Mouse (Mus musculus): ENCODE measurements at regions not wholly inside any gene's neighbourhood (a gene's known extent, or its start where the extent isn't known, plus 50 kb on each side); places are given as distances from the start of the nearest gene placed in this dataset.

GRCm38 (mm10) chr9:85592639-85593038 lies 156.5 kb downstream of the Ibtk start:
- TF ChIP-seq POLR2A (IDR thresholded peaks at IDR 0.05; ENCODE audit: low read depth, low read length) = no peak
- TF ChIP-seq CTCF (IDR thresholded peaks at IDR 0.05; ENCODE audit: borderline replicate concordance, insufficient read depth, low read length) = no peak
- no peak overlapping the region for H3K27ac ChIP-seq (ENCODE audit: insufficient read depth, low read length)
- H3K4me1 ChIP-seq (ENCODE audit: control insufficient read depth, insufficient read depth, low read length) = peaks cover 15% of the 10 kb centered on the region
- H3K4me3 ChIP-seq (ENCODE audit: insufficient read depth, low read length) = no peak overlapping the region

- no peak for TF ChIP-seq POLR2A (IDR thresholded peaks at IDR 0.05; ENCODE audit: low read depth, low read length)
- no peak for TF ChIP-seq CTCF (IDR thresholded peaks at IDR 0.05; ENCODE audit: borderline replicate concordance, insufficient read depth, low read length)
- Histone ChIP-seq H3K4me3 (ENCODE audit: insufficient read depth, low read length) (no peak overlapping the region), H3K27ac (ENCODE audit: insufficient read depth, low read length) (no peak overlapping the region), H3K4me1 (ENCODE audit: control insufficient read depth, insufficient read depth, low read length) (no peaks in the 10 kb centered on the region)
Measured at GRCm38 (mm10) chr9:85589210-85589609, 159.9 kb downstream of the Ibtk start.

DNA sequence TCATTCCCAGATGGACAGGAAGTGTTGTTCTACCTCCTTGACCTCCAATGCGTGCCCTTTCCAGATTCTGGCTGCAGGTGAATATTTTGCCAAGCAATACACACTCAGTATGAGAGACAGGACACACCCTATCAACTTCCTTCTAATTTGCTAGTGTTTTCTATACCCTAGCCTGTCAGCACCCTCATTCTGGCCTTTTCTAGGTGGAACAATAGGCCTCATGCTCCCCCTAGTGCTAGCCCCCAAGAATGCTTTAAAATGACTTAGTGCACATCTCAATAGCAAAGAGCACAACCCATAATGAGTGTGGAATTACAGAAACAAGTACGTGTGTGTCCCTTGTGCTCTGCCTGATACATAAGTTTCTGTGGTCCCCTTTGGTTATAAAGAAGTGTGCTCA lies 161.1 kb downstream of the Ibtk start:
- H3K4me3 ChIP-seq (ENCODE audit: insufficient read depth, low read length) = no peak overlapping the region
- TF ChIP-seq POLR2A (IDR thresholded peaks at IDR 0.05; ENCODE audit: low read depth, low read length) = no peak
- TF ChIP-seq CTCF (IDR thresholded peaks at IDR 0.05; ENCODE audit: borderline replicate concordance, insufficient read depth, low read length) = no peak; the same call in 1 of the 2 replicates
- no peak overlapping the region for H3K27ac ChIP-seq (ENCODE audit: insufficient read depth, low read length)
- no peaks in the 10 kb centered on the region for H3K4me1 ChIP-seq (ENCODE audit: control insufficient read depth, insufficient read depth, low read length)

DNA sequence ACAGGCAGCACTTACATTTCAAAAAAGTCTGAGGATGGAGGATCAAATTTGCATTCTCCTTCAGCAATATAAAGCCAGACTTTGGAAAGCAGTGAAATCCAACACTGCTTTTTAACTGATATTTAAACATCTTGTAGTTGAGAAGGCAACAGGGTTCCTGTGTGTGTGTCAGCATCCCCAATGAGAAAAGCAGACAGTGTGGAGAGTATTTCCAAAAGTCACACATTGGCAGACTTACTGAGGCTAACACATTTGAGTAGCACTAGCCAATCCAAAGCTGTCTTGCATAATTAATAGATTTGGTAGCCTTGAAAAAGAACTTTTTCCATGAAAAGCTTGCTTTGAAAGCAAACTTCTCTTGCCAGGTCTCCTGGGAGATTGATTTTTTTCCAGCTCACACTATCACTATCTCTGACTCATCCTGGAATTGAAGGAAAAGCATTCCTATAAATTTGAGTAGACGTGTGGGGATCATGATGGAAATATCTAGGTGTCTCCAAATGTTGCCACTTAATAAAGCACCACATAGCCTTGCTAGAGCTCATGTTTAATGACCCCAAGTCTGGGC lies 168.0 kb downstream of the Ibtk start:
- H3K4me1 ChIP-seq (ENCODE audit: control insufficient read depth, insufficient read depth, low read length) = peaks cover 3% of the 10 kb centered on the region; the same call in 1 of the 2 replicates
- TF ChIP-seq POLR2A (IDR thresholded peaks at IDR 0.05; ENCODE audit: low read depth, low read length) = no peak
- no peak for TF ChIP-seq CTCF (IDR thresholded peaks at IDR 0.05; ENCODE audit: borderline replicate concordance, insufficient read depth, low read length)
- H3K4me3 ChIP-seq (ENCODE audit: insufficient read depth, low read length) = no peak overlapping the region
- H3K27ac ChIP-seq (ENCODE audit: insufficient read depth, low read length) = peak overlapping the region; percentile 26; the same call in 1 of the 2 replicates

DNA sequence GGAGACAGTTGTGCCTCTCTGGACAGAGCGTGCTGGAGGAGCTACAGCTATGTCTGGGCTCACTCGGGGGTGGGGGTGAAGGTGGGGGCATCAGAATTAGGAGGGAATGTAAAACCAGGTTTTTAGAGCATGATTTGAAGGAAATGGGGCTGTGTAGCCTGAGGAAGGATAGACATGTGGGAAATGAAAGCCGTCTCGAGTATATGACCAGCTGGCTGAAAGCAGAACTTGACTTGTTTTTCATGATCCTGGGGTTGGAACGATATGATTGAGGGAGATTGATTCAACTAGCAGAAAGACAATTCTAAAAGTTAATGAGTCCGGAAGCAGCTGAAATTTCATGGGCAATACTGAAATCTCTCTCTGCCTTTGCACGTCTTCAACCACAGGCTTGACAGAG lies 171.3 kb downstream of the Ibtk start:
- peaks cover 3% of the 10 kb centered on the region; the same call in 1 of the 2 replicates for H3K4me1 ChIP-seq (ENCODE audit: control insufficient read depth, insufficient read depth, low read length)

DNA sequence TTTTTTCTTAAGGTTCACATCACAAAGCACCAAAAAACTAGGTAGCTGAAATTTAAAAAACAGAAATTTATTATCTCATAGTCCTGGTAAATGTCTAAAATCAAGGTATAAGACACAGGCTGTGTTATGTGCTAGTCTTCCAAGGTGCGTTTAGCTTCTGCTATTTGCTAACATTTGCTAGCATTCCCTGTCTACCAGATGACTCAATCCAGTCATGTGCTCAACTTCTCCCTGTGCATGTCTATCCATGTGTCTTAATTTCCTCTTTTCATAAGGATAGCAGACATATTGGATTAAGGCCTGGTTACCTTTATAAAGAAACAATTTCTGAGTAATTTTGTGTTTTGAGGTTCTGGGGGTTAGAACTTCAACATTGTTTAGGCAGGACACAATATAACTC lies 171.8 kb downstream of the Ibtk start:
- Histone ChIP-seq H3K4me3 (ENCODE audit: insufficient read depth, low read length) (no peak overlapping the region), H3K4me1 (ENCODE audit: control insufficient read depth, insufficient read depth, low read length) (peaks cover 3% of the 10 kb centered on the region; the same call in 1 of the 2 replicates), H3K27ac (ENCODE audit: insufficient read depth, low read length) (no peak overlapping the region)
- TF ChIP-seq CTCF (IDR thresholded peaks at IDR 0.05; ENCODE audit: borderline replicate concordance, insufficient read depth, low read length) (no peak), POLR2A (IDR thresholded peaks at IDR 0.05; ENCODE audit: low read depth, low read length) (no peak)

More for the DNA sequence above, 171.3 kb downstream of the Ibtk start:
- Histone ChIP-seq H3K27ac (ENCODE audit: insufficient read depth, low read length) (no peak overlapping the region), H3K4me3 (ENCODE audit: insufficient read depth, low read length) (no peak overlapping the region)
- TF ChIP-seq CTCF (IDR thresholded peaks at IDR 0.05; ENCODE audit: borderline replicate concordance, insufficient read depth, low read length) (no peak), POLR2A (IDR thresholded peaks at IDR 0.05; ENCODE audit: low read depth, low read length) (no peak)

DNA sequence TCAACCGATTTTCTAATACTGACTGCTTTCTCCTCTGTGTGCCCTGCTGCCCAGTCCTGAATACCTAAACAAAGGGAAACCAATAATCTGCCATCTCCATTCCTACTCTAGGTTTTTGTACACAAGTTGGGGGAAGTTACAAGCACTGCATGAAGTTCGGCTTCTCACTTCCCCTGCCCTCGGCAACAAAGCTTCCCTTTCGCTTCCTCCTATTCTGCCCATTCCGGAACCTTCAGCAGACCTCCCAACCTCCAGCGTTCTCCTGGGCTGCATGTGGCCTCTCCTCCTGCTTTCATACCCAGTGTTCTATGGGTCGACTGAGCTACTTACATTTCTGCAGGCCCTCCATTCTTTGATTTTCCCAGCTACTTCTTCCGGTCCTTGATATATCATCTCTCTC lies 180.3 kb downstream of the Ibtk start:
- Histone ChIP-seq H3K4me3 (ENCODE audit: insufficient read depth, low read length) (no peak overlapping the region), H3K27ac (ENCODE audit: insufficient read depth, low read length) (no peak overlapping the region), H3K4me1 (ENCODE audit: control insufficient read depth, insufficient read depth, low read length) (no peaks in the 10 kb centered on the region; the same call in 1 of the 2 replicates)
- no peak for TF ChIP-seq POLR2A (IDR thresholded peaks at IDR 0.05; ENCODE audit: low read depth, low read length)
- TF ChIP-seq CTCF (IDR thresholded peaks at IDR 0.05; ENCODE audit: borderline replicate concordance, insufficient read depth, low read length) = no peak

DNA sequence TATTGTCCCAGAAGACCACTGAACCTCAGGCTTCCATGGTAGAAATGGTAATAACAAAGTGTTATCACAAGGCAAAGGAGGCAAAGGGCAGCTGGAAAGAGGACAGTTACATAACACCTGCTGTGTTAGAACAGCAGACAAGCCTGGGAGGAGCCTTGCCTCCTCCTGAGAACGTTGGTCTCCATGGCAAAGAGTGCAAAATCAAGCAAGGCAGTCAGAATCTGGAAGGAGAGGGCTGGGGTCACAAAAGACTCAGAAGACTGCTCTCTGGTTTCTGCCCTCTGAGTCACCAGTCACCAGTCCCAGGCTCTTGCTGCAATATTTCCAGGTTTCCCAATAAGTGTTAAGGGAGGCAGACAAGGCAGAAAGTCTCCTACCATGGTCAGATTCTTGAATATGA lies 197.3 kb downstream of the Ibtk start:
- no peak overlapping the region for H3K4me3 ChIP-seq (ENCODE audit: insufficient read depth, low read length)
- H3K4me1 ChIP-seq (ENCODE audit: control insufficient read depth, insufficient read depth, low read length) = no peaks in the 10 kb centered on the region
- no peak overlapping the region for H3K27ac ChIP-seq (ENCODE audit: insufficient read depth, low read length)
- no peak for TF ChIP-seq POLR2A (IDR thresholded peaks at IDR 0.05; ENCODE audit: low read depth, low read length)
- no peak for TF ChIP-seq CTCF (IDR thresholded peaks at IDR 0.05; ENCODE audit: borderline replicate concordance, insufficient read depth, low read length)

- H3K27ac ChIP-seq (ENCODE audit: insufficient read depth, low read length) = no peak overlapping the region
- no peak for TF ChIP-seq POLR2A (IDR thresholded peaks at IDR 0.05; ENCODE audit: low read depth, low read length)
- TF ChIP-seq CTCF (IDR thresholded peaks at IDR 0.05; ENCODE audit: borderline replicate concordance, insufficient read depth, low read length) = no peak
- no peaks in the 10 kb centered on the region for H3K4me1 ChIP-seq (ENCODE audit: control insufficient read depth, insufficient read depth, low read length)
- no peak overlapping the region for H3K4me3 ChIP-seq (ENCODE audit: insufficient read depth, low read length)
Measured at GRCm38 (mm10) chr9:85550455-85550854, 198.7 kb downstream of the Ibtk start.

DNA sequence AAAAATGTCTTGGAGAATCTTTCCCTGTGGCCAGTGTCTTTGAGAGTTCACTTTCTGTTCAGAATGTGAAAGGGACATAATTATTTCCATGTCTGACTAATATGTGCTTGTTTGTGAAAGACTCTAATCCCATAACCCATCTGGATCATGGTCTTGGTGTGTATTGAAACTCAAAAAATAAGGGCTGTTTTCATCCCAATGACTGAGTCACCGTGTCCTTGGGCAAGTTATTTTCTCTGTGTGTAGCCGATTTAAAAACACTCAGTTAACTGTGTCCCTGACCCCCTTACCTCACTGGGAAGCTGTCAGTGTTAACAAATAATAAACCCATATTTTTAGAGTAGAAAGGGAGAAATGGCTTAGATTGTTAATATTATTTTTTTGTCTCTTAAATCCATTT lies 202.9 kb downstream of the Ibtk start:
- no peak overlapping the region for H3K4me3 ChIP-seq (ENCODE audit: insufficient read depth, low read length)
- TF ChIP-seq CTCF (IDR thresholded peaks at IDR 0.05; ENCODE audit: borderline replicate concordance, insufficient read depth, low read length) (no peak), POLR2A (IDR thresholded peaks at IDR 0.05; ENCODE audit: low read depth, low read length) (no peak)
- H3K27ac ChIP-seq (ENCODE audit: insufficient read depth, low read length) = no peak overlapping the region

More for the DNA sequence above, 202.9 kb downstream of the Ibtk start:
- H3K4me1 ChIP-seq (ENCODE audit: control insufficient read depth, insufficient read depth, low read length) = no peaks in the 10 kb centered on the region

All from embryonic fibroblast, embryonic 13.5 days (primary cell).